Mouse (Mus musculus) induced T-regulatory cell, adult 2 months (primary cell): ENCODE measurements around the gene Pip5k1b.
"Not testable (repeated sequence)": the region's sequence is repeated elsewhere in the genome, so short reads cannot be mapped to it uniquely, and the experiment has no call there.

Experiments
- DNase-seq: peaks from one replicate; pipeline ENCODE4 v3.0.0-alpha.2; 2012; ENCODE audit warnings: low read depth

Pip5k1b gene

DNA sequence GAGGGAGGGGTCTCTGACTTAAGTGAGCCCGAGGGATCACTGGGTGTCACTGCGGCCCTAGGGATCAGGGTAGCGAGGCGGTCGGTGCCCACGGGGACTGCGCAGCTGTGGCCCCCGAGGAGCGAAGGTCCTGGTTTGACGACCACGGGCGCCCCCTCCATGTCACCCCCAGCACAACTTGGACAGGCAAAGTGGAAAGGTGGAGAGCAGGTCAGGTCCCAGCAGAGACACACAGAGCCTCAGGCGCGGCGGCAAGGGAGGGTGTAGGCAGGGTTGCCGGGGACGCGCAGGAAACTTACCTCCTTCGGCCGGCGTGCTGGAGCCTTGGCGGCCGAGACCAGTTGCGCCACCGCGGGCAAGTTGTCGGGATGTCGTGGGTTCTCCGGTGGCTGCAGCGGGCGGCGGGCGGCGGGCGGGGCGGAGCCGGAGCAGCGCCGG, at the start of gene Pip5k1b:
Gene Pip5k1b, minus strand, starts transcription at position 407 of the 438 bp plus-strand sequence.
- peak; percentile 36 for DNase-seq

DNA sequence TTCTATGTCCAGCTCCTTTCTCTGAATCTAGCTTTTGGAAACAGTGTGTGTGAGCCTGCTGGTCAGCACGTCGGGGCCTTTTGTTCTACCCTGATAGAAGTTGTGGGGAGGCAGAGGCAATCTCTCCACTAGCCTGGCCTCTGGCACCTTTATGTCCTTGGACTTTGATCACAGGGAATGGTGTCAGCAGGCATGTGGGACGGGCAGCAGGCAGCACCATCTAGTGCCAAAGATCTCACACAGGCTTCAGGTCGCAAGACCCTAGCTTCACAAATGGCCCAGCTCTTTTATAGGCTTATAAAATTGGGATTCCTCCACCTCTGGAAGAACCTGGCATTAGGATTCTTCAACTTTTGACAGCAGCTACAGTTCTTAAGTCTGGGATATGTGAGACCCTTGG, 48.4 kb upstream of the Pip5k1b start:
- no peak for DNase-seq

DNA sequence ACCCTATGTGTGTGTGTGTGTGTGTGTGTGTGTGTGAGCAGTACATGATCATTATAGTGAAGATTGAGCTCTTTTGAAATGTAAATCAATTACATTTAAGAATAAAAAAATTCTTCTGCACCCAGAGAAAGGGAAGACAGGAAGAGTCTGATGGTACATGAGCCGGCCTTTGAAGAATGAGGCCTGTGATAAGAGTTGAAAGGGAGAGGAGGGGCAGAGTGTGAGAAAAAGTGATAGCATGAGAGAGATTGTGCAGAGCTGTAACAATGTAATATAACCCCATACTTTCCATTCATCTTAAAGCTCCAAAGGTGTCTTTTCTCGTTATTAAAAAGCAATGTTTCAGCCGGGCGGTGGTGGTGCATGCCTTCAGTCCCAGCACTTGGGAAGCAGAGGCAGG, 47.8 kb upstream of the Pip5k1b start:
- no peak for DNase-seq

DNA sequence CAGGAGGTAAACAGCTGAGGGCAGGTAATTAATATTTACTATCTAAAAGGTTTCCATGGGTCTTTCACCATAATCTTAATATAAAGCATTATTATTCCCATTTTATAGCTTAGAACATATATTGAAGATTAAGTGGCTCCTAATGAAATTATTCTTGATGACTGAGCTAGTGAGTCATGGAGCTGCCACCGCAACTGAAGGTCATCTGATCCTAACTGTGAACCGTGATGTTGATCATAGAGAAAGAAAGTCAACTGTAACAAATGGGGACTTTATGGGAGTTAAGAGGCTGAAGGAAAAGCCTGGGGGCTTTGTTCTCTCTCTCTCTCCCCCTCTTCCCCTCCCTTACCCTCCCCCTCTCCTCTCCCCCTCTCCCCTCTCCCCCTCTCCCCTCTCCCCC, 31.1 kb upstream of the Pip5k1b start:
- no peak for DNase-seq

DNA sequence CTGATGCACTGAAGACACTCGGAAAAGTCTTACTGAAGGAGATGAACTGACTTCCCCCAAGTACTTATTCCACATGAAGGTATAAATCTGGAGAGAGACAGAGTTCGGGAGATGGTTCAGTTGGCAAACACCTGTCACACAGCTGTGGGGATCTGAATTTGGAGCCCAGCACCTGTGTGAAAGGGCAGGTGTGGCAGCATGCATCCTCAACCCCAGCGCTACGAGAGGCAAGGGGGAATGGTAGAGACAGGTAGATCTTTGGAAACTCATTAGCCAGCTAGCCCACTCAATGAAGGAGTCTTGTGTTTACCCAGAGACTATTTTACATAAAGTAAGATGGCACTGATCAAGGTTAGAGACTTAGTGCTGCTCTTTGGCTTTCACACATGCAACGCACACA, 29.5 kb upstream of the Pip5k1b start:
- DNase-seq: no peak

DNA sequence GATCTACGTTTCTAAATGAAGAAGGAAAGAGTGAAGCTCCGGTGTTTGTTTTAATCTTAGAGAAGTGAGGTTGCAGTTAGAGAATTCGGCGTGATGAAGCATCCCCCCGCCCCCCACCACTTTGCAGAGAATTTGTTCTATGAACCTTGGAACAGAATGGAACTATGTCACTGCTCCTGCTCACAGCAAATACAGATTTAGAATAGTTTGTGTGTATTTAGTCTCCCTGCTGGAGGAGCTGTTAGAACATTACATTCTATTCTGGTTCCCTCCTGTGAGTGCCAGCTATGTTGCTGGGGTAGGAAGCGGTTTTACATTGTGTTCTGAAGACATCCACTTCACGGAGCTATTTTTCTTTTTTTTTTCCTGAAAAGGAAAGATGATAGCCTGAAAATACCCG, 28.3 kb upstream of the Pip5k1b start:
- no peak for DNase-seq

DNA sequence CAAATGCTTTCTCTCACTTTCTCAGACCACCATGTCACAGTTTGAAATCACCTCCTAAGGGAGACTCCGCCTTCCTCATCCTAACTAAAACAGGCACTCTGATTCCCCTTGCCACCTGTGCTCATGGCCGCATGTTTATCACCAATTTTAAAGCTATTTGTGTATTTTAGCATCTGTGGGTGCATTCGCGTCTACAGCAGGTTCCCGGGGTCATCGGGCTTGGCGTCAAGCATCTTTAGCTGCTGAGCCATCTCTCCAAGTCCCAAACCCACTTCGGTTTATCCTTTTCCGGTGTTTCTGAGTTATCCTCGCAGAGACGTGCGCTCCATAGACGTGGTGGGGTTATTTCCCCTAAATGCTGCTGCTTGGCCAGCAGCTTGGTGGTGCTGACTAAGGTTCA, 20.5 kb upstream of the Pip5k1b start:
- DNase-seq: no peak

DNA sequence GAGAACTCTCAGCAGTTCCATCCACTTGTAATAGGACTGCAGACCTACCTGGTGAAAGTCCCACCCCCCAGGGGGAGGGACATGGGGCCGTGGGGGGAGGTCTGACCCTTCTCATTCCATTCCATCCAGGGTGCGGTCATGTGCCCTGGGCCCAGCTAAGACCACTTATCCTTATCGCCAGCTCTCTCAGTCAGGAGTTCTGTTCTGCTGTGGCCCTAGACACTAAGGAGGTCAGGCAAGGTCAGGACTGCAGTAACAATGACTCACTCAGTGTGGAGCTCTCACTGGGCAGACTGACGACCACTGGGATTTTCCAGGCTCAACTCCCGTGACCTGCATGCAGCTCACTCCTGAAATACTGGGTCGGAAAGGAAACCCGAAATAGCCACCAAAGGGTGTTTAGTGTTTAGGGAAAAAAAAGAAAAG, 16.1 kb upstream of the Pip5k1b start:
- DNase-seq: no peak

DNA sequence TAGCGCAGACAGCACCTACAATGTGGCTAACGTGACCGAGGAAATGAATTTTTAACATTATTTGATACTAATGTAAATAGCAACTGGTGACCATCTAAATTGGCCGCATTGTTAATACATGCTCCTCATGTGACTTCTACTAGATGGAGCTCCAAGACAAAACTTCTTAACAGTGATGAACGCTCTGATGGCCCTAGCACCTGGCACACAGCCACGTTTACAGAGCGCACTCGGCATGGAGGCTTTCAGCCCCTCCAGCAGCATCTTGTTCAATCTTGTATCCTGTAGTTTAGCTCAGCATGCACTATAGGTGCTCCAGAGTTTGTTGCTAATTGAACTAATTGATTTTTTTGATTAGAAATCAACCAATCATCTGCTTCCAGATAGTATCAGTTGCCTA, 15.3 kb upstream of the Pip5k1b start:
- no peak for DNase-seq

DNA sequence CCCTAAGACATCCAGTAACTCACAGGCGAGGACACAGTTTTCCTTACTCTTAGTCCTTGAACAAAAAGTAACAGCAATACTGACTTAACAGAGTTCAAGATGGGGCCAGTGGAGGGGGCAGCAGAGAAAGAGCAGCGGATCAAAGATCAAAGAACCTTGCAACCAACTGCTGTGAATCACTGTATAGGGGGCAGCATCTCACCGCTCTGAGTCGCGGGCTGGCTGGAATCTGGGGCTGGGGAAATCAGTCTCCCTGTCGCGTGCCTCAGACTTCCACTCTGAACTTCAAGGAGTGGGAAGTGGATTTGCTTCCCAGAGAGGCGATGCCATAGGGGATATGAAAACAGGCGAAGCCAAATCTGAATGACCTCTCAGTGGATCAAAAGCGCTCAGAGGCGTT, 1.8 kb upstream of the Pip5k1b start:
- no peak for DNase-seq

DNA sequence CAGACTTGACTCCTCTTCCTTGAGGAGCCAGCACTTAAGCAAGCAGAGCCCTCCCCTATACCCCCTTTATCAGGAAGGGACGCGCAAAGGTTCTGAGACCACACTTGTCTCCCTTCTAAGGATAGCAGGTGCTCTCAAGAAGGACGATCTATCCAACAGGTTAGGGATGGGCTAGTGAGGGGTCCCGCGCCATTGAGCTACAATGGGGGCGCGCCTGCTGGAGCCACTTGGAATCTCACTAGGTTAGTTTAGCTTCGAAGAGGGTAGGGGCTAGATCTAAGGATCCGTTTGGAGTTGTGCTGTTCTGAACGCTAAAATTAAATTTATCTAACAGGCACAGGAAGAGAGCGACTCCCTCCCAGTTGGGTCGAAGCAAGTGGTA, 904 bp upstream of the Pip5k1b start:
- no peak for DNase-seq

DNA sequence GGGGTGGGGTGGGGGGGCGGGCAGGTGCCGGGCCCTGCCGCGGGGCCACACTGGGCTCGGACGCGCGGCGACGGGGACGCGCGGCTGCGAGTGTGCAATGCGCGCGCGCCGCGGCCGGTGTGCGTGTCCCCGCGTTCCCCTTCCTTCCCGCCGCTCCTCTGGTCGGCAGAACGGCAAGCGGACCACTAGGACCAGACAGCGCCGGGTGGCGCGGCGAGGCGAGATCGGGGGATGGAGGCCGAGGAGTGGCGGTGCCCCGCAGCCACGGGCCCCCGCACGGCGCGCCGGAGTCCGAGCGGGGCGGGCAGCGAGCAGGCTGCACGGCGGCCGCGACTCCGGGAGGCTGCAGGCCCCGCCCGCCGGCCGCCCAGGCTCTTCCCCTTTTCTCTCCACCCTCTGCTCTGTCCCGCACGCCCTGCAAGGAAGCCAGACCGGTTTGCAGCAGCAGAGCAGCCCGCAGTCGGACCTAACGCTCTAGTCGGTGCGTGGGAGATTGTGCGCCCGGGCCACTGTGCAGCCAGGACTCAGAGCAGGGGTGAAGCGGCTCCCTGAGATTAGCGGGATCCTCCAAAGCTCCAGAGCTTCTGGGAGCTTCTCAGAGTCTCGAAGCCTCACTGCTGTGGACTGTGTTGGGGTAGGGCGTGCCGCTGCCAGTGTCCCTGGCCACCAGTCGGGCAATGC, 372 bp upstream of the Pip5k1b start:
- peak; percentile 35 for DNase-seq

DNA sequence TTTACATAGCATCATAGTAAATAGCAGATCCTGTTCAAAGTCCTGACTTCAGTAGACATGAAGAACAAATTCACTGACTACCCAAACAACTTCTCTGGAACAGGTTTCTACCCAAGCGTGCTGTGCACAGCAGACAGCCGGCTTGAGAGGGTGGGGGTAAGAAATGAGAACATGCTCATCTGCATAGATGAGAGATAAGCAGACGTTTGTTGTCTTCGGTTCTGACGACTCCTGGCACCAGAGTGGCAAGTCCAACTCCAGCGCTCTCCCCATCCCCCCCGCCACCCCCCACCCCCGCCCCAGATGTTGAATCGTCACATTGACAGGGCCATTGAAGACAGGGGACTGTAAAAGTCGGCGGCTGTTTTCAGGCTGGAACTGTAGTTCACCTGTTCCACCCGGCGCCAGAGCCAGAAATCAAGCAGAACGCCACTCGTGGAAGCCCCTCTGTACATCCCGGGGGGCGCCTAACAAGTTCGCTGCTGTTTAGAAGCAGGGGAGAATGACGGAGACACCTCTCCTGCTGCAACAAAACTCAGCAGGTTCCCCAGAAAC, 684 bp downstream of the Pip5k1b start:
- peak; percentile 53 for DNase-seq

DNA sequence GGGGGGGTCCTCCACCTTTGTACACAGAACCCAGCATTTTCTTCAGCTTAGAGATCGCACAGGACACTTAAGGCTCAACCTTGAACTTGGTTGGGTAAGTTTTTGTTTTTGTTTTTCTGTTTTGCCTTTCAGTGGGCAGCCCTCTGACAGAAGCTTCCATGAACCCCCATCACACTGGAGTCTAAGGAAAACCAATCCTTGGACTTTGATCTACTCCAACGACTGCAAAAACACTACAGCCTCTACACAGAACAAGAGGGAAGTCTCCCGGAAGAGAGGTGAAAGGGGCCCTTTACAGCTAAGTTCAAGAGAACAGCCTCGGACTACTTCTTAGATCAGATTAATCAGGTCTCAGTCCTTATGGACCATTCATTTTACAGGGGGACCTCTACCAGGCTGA, 1.2 kb downstream of the Pip5k1b start:
- no peak for DNase-seq

DNA sequence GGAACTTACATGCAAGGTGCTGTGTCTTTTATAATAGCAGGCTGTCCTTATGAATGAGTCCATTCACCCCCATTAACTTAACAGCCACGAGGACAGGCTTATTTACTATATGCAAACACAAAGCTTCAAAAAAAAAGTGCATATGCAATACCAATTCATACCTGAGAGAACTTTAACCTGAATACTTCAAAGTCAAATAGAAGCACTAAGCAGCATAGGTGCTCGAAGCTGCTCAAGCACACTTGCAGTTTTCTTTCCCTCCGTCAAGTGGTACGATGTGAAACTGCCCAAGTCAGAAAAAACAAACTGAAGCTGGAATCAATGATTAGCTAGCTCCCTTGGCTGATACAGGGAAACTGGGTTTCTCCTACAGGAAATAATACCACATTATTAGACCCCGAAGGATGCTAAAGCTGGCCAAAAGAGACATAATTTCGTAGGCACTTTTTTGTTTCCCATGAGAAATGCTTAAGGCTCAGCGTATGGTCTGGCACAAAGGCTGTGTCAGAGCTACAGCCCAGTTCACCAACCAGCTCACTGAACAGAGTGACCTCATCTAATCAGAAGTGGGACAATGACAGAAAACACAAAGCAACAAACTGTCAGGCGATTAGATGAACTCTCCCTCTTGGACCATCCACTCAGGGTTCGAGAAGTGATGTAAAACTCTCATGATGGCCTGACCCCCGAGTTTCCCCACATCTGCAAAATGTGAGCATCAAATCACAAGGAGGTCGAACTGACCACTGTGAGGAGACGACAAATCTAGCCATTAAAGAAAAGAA, 2.2 kb downstream of the Pip5k1b start:
- no peak for DNase-seq

DNA sequence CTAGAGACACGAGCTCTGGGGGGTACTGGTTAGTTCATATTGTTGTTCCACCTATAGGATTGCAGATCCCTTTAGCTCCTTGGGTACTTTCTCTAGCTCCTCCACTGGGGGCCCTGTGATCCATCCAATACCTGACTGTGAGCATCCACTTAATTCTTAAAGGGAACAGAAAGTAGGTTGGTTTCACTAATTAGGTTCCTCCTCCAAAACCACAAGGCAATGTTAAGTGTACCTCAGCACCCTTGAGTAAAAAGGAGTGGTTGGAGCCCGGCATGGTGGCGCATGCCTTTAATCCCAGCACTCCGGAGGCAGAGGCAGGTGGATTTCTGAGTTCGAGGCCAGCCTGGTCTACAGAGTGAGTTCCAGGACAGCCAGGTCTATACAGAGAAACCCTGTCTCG, 3.0 kb downstream of the Pip5k1b start:
- not testable (repeated sequence) for DNase-seq

DNA sequence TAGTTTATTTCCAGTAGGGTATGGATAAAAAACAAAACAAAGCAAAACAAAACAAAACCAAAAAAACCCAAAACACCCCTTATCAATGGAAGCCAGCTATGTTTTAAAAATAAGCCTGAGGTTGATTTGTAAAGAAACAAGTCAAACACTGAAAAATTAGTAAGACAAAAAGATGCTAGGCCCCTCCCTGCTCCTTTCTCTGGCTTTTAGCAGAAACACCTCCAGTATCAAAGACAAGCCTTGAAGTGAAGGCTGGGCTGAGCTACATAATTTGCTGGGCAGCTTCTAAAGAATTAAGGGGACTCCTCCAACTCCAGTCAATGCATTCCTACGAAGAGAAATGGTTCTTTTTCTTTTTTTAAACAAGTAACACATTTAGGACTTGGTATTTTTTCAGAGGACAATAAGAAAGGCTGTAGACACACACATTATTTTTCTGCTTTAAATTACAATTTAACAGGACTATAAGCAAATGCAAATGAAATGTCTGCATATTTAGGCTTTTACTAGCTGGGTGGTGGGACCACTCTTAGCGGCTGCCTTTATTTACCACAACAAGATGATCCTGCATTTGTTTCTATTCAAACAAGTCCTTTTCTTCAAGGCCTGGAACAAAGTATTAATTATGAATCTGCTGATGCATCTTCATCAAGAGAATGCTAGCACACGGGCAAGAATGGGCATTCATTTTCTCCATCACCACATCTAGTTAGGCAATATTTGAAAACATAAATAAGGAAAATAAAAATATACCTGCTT, 4.3 kb downstream of the Pip5k1b start:
- no peak for DNase-seq

DNA sequence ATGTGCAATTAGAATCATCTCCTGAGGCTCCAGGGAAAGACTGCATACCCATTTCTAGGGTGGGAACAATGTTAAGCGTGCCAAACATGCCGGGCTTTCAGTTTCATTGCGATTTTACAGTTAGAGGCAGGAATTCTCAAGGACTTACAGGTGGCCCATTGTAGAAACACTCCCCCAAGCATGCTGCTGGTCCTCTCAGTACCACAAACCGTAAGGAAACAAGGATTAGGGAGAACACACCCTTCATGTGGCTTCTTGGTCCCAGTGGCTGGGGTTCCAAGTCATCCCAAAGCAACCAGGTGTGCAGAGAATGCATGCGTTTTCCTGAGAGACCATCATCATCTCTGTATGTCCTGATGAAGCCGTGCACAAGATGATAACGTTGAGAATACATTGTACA, 4.9 kb downstream of the Pip5k1b start:
- no peak for DNase-seq

DNA sequence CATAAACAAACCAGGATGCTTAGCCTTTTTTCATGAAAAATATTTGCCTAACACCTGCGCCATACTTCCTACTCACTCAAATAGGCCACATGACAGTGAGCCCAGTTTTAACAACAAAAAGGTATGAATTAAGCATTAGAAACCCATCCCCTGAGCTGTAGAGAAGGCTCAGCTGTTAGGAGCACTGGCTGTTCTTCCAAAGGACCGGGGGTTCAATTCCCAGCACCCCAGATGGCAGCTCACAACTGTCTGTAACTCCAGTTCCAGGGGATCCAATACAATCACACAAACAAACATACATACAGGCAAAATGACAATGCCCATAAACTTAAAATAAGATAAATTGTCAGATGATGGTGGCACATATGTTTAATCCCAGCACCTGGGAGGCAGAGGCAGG, 5.7 kb downstream of the Pip5k1b start:
- DNase-seq: no peak

DNA sequence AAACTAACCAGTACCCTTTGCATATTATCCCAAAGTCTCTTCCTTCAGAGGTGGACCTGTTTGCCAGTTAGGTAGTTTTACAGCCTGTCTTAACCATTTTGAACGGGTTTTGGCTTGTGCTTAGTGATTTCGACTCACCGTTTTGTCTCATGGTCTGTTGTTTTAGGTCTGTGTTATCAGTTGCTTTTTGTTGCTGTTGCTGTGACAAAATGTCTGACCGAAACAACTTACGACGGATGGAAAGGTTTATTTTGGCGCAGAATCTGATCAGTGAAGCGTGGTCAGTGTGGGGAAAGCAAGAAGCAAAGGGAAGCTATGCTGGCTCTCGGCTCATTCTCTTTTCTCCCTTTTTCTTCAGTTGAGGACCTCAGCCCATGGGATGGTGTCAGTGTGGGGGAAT, 7.3 kb downstream of the Pip5k1b start:
- no peak for DNase-seq

DNA sequence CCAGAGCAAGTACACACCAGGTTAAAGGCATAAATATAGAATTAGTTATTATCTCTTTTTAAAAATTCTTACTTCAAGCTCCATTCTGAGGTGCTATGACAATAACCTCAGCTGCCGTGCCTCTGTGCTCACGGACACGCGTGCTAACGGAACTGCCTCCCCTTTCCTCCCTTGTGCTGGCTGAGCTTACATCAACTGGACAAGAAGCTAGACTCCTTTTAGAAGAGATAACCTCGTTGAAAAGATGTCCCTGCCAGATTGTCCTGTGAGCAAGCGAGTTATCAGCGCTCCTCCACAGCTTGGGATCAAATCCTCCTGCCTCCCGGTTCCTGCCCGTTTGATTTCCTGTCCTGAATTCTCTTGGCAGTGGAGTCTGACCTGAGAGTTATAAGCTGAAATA, 9.5 kb downstream of the Pip5k1b start:
- DNase-seq: no peak
